Mouse (Mus musculus) adrenal gland, adult 8-10 months (tissue): Measurements from ENCODE around the gene Fars2. TPM values are rescaled to one million over a fixed set of nuclear protein-coding genes. Genes with fewer than 3 reads are reported as not detected.

ENCODE experiments used
- DNase-seq: peaks from one replicate; pipeline ENCODE4 v3.0.0; 2022
- total RNA-seq, 4 experiments: library from RNA; stranded (reverse); gene quantifications; 2 replicates each; pipeline ENCODE4 v1.2.4; 2022

The Fars2 gene
- total RNA-seq, 4 experiments from 2014 or later, result 91.5 to 101 (median 98.0) TPM

DNA sequence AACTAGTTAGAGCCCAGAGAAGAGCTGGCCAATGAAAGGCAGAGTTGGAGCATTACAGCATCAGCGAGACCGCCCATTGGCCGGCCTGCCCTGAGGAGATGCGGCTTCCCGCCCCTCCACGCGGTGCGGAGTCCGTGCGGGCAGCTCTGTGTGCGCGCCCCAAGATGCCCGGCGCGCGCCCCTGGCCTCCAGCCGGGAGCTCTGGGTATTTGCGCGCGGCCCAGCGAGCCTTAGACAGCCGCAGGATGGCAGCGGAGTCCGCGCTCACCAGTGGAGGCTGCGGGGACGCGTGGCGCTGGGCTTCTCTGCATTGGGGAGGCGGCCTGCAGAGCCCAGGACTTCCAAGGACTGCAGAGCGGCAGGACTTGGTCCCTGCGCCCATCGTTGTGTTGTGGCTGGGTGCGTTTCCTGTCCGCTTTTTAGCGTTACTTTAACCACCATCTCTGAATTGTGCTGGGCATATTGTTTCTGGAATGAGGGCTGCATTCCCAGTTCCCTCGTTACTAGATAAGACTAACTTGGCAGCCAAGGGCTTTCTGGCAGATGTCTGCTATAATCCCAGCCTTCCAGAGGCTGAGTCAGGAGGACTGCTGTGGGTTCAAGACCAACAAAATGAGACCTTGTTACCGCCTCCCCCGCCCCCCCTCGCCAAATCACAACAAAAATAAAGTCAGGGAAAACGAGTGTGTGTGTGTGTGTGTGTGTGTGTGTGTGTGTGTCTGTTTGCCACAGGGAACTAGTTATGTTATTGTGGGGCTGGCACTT lies 461.5 kb downstream of the Fars2 start:
- peak; percentile 53 for DNase-seq

DNA sequence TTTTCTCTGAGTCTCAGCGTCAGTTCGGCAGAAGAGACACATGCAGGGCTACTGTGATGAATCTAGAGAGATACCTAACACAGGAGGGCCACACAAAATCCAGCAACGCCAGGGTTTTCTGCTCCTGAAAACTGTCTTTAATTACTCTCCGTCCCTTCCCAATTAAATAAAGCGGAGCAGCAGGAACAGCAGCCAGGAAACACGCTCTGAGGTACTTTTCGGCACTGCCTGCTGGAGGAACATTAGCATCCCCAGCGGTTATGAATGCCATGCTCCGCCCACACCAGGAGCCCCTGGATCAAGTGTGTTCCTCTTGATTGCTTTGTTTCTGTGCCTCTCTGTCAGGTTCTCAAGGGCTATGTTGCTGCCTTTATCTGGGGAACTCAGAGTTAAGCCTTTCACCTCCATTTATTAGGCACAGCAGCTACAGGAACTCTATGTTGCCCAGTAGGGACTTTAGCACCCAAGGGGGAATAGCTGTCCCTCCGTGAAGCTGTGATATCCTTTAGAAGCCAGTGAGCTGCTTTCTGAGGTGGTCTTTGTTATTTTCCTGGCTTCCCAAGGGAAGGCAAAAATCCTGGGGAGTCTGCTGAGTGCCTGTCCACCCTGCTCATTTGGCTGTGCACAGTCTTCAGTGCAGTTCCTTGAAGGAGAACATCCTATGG lies 465.3 kb downstream of the Fars2 start:
- no peak for DNase-seq

DNA sequence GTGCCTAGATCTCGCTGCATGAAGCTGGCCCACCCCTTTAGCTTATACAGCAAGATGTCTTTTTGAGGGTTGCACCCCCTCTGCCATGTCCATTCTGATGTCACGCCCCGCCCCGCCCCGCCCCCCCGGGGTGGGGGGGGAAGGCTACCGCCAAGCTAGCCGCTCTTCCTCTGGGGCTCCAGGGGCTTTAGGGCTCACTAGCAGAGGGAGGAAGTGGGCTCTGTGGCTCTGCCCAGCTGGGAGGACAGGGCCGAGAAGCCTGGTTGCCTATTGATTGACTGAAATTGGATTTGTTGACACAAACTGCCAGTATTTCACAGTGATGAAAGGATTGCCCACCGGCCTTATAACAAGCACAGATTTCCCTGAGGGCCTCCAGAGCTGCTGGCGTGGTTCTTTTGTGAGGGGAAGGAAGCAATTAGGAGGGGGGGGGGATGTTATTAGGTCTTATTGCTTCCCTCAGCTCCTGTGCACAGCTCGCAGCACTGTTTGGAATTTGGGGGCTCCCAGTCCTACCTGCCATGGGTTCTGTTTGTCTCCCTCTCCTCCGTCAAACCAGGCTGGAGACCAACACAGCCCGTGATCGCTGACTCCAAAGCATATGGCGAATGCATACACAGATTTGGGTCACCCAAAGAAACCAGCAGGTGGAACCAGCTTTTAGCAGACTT lies 466.4 kb downstream of the Fars2 start:
- no peak for DNase-seq

DNA sequence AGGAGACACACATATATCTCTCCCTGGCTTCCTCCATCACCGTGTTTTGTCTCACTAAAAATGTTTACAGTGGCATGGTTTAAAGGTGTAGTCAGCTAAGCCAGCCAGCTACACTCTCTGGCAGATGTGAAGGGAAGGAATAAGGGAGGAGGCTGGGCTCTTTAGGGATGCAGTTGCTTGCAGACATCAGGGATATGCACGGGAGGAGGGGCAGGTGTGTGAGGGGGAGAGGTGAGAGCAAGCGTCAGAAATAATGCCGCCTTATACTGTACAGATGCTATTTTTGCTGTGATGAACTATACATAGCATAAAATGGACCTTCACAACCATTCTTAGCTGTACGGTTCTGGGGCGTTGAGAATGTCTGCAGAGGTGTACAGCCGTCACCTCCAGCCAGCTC lies 467.0 kb downstream of the Fars2 start:
- no peak for DNase-seq

DNA sequence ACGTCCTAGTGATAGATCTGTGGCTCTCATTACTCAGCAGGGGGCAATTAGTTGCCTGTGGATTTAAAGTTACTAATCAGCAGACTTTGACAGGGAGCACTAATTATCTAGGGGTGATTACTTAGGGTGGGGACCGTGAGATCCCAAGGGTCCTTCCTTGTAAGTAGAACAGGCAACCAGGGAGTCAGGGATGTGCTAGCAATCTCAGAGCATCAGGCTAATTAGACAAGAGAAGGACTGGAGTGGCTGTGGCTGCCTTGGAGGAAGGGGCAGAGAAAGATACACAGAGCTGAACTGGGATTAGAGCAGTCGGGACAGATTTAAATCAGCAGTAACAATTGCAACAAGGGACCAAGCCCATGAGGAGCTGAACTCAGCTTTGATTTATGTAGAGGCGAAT lies 471.9 kb downstream of the Fars2 start:
- no peak for DNase-seq

DNA sequence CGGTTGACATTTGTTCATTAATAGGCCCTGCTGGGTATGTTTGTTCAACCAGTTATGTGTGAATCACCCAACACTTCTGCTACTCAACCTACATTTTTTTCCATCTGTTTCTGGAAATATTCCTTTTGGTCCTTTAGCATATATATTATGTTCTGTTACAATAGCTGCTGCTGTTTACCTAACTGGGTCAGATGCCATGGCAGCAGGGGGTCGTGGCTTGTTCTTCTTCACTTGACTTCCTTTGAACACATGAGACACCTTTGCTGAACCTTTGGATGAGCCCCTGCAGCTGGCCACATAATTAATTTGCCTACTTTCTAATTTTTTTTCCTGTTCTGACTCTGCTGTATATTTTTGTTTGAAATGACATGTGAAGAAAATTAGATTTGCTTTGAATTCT lies 475.1 kb downstream of the Fars2 start:
- DNase-seq, result no peak

DNA sequence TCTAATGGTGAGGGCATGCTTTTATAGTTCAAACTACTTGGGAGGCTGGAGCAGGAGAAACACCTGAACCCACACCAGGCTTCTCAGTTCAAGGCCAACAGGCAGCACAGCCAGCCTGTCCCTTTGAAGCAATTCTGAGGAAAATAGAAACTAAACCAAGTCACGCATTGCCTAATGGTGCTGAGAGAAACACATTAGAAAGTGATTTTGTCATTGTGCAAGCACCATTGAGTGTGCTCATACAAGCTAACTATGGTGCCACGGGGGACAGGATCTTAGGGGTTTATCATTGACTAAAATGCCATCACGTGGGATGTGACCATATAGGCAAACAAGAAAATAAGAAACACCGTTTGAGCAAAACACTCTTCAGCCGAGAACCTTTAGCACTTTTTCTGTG lies 489.5 kb downstream of the Fars2 start:
- no peak for DNase-seq

DNA sequence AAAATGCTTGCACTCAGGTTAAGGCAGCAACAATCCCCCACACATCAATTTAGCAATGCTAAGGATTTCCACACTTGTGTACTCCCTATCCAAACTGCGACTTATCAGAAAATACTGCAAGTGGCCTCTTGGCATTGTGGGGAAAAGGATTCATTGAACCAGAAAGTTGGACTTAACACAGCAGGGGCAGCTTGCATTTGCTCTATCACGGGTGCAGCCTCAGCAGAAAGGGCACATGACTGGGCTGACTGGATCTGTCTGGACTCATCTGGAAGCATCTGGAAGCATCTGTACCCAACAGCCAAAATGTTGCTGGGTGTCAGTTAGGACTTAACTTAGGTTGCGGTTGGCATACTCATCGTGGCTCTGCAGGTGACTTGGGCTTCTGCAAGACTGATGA lies 490.7 kb downstream of the Fars2 start:
- no peak for DNase-seq

DNA sequence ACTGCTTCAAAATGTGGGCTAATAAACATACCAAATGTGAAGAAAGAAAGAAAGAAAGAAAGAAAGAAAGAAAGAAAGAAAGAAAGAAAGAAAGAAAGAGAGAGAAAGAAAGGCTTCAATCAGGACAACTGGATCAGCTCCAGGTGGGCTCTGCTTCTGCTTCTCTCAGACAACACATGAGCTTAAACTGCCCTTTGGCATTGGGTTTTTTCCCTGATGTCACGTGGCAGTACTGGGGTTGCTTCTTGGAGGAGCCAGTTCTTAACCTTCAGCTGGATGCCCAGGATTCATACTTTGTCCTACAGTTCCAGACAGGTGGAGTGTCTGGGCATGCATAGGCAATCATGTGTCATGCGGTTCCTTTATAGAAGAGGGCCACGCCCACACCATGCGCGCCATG lies 493.2 kb downstream of the Fars2 start:
- DNase-seq, result no peak

DNA sequence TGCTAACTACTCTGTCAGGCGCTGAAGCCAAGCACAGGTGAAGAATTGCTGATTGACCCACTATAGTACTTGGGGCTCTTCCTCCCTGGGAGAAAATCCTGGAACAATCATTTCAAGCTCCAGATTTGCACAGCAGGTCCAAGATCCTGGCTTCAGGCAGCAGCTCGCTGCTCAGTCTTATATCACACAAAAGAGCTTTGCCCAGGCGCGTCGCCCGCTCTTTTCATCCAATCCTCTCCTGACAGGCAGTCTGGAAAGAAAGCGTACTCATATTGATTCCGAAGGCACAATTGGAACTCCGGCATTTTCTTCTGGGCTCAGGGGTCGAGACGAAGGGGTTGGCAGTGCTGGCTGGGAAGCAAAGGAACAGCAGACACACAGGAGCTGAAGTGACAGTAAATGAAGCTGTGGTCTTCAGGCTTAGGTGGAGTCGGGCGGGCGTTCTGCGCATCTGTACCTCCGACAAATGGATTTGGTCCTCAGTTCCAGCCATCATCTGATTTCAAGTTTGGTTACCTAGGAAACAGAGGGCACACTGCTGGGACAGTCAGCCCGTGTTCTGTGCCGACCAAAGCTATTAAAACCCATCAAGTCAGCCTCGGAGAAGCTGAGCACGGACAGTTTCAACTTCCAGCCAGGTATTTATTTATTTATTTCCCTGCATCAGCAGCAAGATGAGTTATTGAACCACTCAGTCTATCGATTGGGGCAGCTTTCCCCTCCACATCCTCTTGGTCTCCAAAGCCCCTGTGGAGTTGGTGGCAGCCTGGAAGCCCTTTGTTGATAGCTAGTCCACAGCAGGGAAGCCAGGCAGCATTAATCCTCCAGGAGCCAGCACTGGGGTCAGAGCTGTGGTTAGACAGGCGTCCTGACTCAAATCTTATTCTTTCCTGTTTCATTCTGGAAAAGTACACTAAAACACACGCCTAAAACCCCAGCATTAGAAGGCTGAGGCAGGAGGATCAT lies 495.9 kb downstream of the Fars2 start:
- no peak for DNase-seq

DNA sequence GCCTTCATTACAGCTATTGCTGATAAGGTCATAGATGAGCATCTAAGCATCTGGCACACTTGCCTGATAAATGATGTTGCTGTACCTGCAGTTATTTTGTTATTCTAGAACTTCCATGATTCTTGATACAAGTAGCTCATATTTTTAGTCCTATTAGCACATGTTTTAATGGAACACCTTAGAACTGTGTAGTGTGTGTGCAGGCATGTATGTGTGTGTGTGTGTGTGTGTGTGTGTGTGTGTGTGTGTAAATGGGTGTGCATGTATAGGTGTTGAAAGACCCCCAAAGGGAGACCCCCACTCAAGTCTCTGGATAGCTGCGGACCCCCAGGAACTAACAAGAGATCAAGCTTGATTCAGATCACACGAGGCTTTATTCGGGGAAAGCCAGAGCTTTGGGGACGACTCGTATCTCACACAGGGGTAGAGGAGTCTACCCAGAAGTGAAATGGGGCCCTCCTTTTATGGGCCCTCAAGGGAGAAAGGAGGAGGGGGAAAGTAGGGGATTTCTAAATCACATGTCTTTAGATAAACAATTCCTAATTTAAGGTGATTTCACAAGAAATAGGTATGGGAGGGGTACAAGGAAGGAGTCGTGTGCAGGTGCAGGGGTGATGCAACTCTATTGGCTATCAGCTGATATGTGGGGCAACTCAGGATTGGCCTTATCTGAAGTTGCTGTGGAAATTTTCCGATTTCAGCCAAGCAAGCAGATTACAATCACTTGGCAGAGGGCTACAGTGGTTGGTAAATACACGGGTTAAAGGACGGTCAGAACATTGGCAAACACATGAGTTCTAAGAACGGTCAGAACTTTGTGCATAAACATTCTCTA lies 503.5 kb downstream of the Fars2 start:
- DNase-seq, result no peak

DNA sequence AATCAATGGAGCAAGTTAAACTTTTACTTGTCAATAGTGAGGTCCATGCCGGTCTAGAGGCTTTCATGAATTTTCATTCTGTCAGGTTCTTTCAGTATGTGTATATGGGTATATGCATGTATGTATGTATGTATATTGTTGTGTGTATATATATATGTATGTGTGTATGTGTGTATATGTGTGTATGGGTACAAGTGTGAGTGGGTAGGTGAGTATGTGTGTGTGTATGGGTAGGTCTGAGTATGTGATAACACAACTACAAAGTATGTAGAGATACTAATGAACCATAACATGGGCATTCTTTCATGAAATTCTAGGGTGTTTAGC lies 504.1 kb downstream of the Fars2 start:
- no peak for DNase-seq

DNA sequence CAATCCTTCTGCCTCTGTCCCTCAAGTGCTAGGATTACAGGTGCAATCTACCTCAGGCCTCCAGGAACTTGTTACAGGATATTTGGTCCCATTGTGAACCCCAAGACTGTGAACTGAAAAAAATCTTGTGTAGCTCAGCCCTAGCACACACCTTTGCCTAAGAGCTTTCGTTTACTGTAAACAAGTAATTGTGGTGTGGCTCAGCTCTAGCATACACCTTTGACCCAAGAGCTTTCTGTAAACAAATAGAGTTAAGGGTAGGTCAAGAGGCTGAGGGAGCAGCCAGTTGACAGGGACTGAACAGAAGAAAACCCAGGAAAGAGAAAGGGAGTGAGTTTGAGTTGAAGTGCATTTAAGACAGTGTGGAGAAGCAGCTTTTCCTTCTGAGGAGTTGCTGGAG lies 506.3 kb downstream of the Fars2 start:
- no peak for DNase-seq

DNA sequence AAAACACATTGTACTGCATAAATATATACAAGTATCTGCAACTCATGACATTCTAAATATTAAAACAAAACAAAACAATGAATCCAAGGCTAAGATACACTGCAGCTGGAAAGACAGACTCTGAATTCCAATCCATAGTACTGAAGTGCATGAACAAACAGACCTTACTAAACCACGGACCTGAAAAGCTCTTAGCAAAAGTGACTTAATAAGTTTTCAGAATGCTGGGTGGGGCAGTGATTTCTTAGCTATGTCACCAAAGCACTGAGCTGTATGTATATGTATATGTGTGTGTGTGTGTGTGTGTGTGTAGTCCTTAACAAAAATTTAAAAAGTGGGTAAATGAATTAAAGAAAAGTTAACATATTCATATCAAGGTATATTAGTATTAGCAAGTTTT lies 511.9 kb downstream of the Fars2 start:
- DNase-seq, result no peak

DNA sequence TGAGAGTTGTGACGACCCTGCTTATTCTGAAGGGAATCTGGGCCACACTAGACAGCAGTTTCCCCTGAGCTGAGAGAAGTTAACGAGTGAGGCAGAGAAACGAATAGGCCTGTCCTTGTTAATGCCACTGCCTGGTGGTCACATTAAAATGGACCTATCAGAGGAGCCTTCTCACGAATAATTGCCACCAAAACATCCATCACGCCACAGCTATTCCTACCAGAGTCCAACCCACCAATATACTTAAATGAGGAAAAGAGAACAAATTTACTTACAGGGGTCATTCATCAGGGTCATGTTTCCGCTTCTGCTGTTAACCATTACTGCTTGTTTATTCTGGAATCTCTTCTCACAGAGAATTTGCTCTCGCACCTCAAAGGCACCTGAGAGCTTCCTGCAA lies 531.0 kb downstream of the Fars2 start:
- DNase-seq, result no peak

DNA sequence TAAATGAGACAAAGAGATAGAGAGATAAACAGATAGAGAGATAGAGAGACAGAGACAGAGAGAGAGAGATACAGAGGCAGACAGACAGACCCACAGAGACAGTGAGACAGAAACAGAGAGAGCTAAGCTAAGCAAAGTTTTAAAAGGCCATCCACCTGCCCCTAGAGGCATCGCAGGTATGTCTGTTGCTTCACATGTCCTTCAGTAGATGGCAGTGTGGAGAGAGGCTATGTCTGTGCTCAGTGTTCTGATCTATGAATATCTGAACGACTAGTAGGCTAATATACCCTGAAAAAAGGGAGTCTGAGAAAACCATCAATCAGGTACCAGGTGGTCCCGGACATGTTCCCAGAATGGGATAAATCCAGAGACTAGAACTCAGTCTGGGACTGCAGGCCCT lies 537.0 kb downstream of the Fars2 start:
- DNase-seq, result no peak

DNA sequence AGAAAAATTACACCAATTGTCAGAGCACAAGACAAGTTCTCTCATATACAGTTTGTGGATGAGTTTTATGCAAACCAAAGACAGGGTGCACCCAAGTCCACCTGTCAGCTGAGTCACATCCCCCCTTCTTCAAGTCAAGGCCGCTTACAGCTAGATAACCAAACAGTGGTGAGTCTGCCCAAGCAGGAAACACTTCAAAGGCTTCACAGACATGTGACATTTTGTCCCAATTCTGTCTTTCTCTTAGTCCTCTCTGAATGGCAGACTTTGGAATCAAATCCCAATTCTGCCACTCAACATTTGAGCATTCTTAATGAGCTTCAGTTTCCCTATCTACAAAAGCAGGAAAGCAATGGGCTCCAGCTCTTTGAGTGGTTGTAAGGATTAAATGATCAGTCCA lies 562.1 kb downstream of the Fars2 start:
- DNase-seq, result no peak

DNA sequence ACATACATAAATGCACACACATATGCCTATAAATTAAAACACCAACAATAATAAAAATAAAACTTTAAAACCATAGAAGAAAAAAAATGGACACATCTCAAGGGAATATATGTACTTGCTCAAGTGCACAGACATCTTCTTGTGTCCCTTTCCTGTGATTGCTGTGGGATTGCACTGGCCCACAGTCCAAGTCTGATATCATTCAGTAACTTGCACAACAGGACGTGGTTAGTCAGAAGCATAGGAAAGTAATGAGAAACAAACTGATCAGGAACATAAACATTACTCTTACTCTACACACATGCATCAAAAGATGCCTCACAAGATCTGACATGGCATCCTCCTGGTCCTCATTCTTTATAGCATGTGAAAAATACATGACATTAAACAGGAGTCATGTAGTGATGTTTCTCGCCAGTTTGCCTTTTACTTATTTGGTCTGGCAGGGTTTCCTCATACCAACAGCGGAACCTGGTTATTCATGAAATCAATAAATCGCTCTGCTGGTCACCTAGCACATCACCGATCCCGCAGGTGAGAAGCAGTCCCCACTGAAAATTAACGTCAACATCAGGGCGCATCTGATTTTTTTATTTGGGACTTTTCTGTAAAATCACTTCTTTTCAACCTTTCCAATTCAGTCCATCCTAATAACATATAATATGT lies 563.6 kb downstream of the Fars2 start:
- no peak for DNase-seq

DNA sequence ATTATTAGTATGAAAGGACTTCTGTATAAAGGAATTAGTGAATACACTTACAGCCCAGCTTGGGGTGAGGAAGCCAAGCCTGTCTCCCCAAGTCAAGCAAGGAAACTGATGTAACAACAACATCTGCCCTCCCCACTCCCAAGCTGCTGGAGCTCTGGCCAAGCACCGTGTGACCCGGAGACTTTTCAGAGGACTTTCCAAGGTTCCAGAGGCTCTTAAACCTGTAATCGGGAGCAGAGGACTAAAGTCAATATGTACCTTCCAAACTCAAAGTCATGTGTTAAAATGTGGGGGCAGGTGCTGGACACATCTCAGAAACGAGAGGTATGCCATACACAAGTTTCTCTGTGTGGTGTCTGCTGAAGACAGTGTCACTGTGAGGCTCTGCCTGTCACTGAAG lies 566.4 kb downstream of the Fars2 start:
- DNase-seq, result no peak

DNA sequence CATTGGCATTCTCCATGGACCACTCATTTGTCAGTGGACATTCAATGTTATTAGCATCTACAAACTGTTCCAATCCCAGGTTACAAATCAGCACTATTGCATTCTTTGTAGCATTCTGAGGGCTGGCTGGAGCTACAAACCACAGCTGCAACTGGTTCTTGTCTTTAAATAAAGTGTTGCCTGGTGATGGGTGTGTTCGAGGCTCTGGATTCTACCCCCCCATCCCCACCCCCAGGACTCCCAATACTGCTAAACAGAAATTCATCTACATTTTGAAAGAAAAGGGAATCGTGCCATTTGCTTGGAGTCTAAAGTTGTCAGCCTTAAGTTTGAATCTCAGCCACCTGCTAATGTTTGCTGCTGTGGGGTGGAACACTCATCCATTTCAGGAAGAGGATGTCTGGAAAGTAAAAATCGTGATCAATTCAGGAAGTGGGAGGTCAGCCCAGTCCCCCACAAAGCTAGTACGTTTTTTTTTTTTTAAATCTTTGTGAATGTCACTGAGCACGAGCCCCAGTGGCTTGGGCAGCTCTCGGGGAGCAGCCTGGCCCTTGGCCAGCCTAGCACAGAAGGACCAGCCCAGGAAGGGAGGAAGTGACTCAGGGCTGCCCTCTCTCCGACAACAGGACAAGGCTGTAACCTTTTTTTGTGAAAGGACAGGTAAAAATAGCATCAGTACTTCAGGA lies 578.4 kb downstream of the Fars2 start:
- peak; percentile 78 for DNase-seq

DNA sequence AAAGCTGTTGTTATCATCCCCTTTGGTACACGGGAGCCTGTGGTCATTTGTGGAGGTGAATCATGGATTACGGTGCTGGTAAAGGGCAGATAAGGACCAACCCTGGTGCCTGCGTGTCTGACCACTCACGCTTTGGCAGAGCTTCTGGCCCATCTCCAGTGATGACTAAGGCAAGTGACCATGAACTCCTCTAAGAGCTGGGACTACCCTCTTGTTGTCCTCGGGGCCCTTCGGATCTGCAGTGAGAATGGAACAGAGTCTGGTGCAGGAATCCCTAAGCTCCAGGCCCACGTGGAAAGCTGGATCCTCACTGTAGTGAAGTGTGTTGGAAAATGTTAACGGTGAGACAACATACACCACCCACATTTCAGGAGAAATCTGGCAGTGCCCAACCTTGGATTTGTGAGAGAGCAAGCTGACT lies 579.1 kb downstream of the Fars2 start:
- DNase-seq, result peak; percentile 94
